Mouse (Mus musculus) ES-Bruce4 (cell line): ENCODE results near the gene Patz1.

Source experiments
- CTCF ChIP-seq: IDR thresholded peaks from one replicate; pipeline ENCODE4 v1.8.1; 2011; ENCODE audit warnings: low read depth, low read length
- EP300 ChIP-seq: IDR thresholded peaks from 2 replicates; pipeline ENCODE4 v1.6.1; 2011; ENCODE audit warnings: low read depth, low read length; ENCODE audit not compliant: insufficient read depth
- POLR2A ChIP-seq: IDR thresholded peaks from one replicate; pipeline ENCODE4 v1.8.1; 2011; ENCODE audit warnings: low read length; ENCODE audit not compliant: insufficient read depth

GRCm38 (mm10) chr11:3267133-3267532, 21.5 kb upstream of the Patz1 start:
- TF ChIP-seq EP300: no peak
- no peak for TF ChIP-seq POLR2A
- TF ChIP-seq CTCF: no peak
